Mouse (Mus musculus) cerebellum, adult 18-20 months (tissue): ENCODE results near the gene Hsdl1.

Experiments used
- DNase-seq, 2 experiments: peaks; one replicate each; pipeline ENCODE4 v3.0.0; 2021

Gene Hsdl1

DNA sequence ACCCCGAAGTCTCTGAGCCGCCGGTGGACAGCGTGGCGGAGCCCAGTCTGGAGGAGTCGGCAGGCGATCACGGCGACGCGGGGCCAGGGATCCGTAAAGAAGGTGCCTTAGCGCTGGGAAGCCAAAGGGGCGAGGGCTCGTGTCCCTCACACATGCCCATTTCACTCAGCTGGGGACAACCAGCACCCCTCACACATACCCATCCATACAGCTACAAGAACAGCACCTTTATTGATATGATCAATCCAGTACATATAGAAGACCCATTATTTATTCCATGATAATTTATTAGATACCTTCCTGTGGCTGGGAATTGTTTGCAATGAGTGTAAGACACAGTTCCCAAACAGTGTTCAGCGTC, 363 bp upstream of the Hsdl1 start:
- no peak for DNase-seq

DNA sequence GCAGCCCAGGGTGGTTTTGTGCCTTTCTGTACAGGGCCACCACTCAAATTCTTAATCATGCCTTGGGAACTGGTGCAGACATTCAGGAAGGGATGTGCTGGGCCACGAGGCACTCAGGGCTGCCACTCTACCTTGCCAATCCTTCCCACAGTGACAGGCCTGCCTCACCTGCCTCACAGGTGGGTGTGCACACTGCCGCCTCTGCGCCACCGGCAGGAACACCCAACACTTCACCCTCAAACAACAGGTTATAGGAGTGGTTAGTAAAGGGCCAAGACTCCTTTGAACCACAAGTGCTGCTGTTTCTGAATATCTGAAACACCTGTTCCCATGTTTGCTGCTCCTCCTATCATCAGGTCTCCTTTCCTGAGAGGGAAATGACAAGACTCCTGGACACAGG, 2.6 kb downstream of the Hsdl1 start:
- no peak for DNase-seq

DNA sequence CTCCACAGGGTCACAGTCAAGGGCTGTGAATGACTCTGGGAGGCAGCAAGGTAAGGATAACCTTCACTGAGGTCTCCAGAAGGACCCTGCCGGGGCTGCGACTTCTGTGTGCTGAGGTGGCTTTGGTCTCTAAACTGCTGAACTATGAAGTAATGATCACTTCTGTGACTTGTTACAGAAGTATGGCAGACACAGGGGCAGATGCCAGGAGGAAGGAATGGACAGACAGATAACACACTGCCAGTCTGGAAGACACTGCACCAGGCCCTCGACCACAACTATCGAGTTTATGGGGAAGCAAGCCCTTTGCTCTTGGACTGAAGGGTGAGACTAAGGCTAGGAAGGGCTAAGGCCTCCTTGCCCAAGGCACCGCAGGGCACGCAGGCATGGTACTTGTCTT, 3.8 kb downstream of the Hsdl1 start:
- DNase-seq, result no peak

DNA sequence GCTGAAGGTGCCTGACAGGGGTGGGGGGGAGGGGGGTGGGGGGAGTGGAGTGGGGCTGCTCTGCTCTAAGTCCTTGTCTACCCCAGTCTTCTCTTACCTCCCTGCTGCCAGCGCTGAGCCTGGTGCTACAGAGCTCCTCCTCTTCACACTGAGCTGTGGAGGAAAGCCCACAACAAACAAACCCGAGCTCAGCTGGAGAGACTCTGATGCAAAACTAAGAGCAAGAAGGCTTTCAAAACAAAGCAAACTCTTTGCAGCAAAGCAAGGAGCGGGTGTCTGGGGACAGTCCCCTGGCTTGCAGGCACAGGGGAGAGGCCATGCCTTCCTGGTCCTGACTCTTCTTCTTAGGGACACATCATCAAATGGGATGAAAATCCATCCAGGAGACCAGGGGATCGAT, 5.1 kb downstream of the Hsdl1 start:
- DNase-seq, result no peak

DNA sequence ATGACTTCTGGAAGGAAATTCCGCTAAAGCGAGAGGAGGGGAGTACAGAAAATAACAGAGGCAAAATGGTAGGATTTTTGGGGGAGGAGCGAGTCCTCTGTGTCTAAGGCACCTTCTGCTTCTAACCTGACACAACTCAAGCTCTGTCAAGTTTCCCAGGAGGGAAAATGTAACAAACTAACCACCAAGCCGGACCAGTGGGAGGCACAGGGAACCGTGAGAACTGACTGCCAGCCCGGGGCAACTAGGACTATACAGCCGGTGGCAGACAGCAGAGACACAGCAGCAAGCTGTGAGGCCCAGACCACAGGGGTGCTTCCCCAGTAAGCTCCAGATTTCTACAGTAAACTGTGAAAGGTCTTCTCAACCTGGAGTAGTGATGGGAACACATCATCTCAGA, 6.0 kb downstream of the Hsdl1 start:
- DNase-seq, result no peak

DNA sequence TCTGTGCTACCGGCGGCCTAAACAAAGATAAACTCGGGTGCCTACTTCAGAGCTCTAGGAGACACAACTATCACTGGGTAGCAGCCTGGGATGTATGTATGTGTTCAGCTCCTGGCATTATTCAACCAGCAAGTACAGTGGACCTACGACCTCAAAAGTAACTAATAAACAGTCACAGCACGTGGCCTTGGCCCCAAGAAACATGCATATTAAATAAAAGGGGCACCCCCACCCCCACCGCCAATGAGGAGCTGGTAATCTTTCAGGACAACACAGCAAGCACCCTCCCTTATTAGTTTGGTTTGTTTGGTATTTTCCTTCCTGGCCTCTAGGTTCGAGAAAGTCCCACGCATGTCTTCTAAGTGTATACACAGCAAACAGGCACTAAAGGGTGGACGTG, 6.7 kb downstream of the Hsdl1 start:
- DNase-seq, result no peak

DNA sequence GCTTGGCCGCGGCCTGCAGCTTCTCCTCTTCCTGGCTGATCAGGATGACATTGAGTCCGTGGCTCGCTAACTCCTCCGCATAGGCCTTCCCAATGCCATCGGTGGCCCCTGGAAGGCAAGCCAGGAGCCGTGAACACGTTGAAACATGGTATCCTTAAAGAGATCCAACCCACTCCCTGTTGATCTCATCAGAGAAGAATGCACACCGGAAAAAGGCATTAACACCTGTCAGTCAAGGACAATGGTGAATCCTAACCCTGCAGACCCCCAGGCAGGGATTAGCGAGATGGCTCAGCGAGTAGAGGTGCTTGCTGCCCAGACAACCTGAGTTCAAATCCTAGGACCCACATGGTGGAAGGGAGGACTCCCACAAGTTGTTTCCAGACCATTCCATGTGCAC, 8.6 kb downstream of the Hsdl1 start:
- no peak for DNase-seq

DNA sequence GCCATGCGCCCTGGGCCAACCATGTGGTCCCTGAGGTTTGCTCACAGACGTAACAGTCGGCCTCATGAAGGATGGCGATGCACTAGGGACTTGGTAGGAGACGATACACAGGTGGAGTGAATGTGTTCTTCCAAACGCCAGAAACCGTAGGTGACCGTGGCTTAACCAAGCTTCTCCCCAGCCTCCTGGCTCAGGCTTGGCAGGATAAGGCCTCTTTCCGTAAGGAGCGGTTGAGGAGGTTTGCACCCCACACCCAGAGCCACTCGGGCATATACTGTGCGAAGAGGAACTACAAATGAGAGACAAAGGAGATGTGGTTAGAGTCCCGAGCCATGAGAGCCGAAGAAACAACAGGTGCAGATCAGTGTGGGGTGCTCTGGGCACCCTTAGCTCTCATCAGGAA, 11.1 kb downstream of the Hsdl1 start:
- DNase-seq, result peak; percentile 28 to 31

DNA sequence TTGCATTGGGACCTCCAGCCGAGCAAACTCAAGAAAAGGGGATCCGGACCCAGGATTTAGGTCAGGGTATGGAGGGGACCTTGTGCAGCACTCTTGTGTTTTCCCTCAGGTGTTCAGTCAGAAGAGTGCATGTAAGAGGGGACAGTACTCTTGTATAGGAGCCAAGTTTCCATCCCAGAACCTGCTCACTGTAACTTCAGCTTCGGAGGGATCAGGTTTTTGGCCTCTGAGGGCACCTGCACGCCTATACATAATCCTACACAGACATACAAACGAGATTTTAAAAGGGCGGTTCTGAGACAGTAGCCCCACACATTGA, 15.6 kb downstream of the Hsdl1 start:
- no peak for DNase-seq

DNA sequence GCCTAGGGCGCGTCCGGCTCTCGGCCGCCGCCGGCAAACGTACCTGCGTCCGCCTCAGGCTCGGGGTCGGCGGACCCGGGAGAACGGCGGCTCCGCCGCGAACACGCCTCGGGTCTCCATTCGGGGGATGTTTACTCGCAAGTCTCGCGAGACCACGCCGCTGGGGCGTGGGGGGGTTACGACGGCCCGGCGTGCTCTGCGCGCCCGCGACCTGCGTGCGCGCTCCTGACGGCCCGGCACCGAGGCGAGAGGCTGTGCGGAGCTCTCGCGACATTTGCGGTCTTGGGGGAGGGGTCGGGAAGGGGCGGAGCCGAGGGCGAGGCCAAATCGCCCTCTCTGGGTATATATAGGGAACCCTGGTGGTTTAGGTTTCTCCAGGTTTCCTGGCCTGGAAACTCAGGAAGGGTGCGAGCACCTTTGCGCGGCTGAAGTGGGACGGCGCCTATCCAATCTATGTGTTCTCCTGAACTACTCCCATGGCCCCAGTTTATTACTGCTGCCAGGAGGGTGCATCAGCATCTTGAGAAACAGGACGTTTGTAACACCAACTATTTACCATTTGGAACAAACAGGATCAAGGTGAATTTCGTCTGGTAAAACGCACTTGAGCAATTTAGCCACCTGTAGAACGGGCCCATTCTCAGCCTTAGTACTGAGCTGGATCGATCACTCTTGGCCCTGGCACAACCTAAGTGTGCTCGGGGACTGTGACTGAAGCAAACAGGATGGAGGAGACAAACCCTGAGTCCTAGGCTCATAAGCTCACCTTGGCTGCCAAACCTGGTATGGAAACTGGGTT, 16.2 kb downstream of the Hsdl1 start, which contains the start of gene Mbtps1:
Gene Mbtps1, minus strand, starts transcription at position 133 of the 799 bp plus-strand sequence.
- DNase-seq, result peak; percentile 95 to 99

DNA sequence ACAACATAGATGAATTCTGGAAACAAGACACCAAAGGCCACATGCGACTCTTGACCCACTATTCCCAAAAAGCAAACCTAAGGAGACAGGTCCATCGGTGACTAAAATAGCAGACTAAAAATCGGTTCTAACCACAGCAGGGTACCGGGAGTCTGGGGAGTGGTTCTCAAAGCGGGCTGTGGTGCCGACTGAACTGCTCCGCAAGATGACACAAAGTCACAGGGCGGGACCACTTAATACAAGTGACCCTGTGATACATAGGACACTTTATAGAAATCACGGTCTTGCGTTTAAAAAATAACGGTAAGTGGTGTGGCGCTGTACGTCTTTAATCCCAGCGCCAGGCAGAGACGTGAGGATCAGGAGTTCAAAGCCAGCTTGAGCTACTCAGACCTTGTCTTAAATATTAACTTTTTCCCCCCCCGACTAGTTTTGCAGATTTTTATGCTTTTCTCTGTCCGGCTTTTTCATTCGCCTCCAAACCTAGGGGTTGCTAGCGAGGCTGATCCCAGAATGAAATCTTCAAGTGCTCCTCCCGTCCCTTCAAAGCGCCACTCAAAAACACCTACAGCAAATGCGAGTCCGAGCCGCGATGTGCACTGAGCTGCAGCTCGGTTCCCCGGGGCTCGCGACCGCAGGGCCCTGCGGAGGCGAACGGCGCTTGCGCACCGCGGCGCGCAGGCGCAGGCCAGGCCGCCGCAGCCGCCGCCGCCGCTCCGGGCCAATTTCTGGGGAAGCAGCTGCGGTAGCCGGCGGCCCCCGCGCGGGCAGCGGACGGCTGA, 17.0 kb downstream of the Hsdl1 start:
- DNase-seq, result peak in 1 of 2 experiments; percentile 71

DNA sequence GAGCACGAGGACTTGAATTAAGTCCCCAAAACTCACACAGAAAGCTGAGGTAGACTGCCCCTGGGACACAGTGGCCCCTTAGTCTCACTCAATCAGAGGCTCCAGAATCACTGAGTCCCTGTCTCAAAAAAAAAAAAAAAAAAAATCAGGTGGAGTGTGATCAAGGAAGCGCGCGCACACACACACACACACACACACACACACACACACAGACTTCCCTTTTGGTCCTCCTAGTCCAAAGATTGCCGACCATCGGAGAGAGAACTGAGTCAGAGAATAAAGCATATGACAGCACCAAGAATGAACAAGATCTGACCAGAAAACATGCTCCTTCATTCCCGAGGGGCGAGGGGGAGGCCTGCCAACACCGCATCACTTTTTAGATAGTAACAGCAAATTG, 17.9 kb downstream of the Hsdl1 start:
- no peak for DNase-seq

DNA sequence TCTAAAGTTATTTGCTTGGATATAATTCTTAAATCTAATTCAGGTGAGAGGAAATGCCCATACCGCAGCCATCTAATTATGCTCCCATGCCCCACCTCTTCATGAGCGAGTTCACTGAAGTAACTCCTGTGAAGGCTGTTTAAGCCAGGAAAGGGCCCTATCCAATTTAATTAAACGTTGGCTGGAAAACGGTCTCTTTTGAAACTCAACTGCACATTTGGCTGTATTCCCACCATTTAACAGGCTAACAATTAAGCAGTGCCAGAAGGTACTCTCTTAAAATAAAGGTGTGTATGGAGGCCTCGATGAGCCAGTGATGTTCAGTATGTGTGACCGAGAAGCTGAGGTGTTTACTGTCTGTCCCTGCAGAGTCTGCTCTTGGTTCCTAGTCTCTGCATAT, 19.1 kb downstream of the Hsdl1 start:
- no peak for DNase-seq

DNA sequence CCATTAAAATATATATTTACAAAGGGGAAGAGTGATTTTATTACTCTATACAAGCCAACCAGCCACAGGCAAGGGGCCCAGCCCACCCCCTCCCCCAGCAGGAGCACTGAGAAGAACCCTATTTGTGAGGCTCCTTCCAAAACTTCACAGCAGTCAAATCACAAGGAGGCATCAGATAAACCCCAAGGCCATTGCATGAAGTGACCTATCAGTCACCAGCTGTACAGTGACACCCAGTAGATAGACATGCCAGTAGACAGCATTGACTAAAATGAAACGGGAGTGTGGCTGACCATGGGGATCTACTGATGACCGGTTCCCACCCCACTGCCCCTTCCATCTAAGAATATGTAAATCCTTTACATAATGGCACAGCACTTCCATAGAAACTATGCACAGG, 22.0 kb downstream of the Hsdl1 start:
- DNase-seq, result no peak

DNA sequence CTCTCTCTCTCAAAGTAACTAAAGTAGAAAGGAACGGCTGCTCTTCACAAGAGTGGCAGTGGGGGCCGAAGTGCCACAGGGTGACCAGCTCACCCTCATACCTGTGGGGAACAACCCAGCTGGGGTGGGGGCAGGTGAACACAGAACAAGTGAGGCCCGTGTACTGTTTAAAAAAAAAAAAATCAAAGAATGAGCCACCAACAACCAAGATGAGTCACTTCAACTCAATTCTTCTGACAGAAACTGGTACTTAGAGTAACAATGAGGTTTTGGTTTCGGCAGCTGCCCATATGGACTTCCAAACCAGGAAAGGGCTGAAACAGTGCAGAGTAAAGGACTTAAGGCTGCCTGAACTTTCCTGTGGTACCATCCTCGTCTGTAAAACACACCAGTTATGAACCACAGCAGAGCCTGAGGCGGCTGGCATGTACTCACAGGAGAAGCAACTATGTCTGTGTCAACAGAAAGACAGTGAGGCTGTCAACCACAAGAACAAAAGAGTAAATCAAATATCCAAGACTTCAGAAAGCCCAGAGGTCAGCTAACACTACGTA, 26.3 kb downstream of the Hsdl1 start:
- no peak for DNase-seq

DNA sequence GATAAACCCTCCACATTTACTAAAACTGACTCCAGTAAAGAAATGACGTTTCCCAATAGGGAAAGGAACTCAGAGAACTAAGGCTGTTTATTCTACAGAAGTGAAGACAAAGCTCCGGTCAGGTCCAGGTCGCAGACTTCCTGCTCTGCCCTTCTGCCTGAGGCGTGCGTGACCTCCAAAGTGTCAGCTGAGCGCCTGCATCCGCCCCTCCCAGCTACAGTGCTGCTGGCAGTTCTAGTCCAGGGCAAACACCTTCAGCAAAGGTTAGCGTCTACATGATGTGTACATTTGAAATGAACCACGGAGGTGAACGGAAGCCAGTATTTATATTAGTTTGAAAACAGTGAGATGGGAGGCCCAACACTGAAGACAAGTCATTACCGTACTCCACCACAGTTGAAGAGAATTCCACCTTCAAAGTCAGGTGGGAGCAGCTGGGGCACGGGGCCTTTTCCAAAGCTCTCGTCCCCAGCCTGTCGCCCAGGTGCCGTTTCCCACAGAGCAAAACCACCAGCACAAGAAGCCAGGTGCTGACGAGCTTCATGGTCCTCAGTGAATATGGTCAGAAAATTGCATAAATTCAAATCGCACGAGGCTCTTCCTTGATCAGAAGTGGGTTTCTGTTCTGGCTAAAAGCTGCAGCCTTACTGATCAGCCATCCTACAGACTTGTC, 27.8 kb downstream of the Hsdl1 start:
- DNase-seq, result no peak

DNA sequence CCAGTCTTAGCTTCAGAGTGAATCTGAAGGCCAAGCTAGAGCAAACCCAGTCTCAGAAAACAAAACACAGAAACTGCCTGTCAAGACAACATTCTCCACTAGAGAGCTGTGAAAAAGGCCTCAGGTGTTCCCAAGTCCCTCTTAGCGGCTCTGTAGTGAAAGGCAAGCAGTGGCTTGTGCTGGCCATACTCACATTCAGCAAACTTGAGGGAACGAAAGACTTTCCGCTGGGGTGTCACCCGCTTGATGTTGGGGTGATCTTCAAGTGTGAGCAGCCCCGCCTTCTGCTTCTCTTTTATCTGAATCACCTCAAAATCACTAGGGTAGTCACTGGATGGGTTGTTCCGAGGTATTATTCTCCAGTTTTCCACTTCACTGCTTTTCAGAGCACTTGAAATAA, 29.2 kb downstream of the Hsdl1 start:
- DNase-seq, result no peak

DNA sequence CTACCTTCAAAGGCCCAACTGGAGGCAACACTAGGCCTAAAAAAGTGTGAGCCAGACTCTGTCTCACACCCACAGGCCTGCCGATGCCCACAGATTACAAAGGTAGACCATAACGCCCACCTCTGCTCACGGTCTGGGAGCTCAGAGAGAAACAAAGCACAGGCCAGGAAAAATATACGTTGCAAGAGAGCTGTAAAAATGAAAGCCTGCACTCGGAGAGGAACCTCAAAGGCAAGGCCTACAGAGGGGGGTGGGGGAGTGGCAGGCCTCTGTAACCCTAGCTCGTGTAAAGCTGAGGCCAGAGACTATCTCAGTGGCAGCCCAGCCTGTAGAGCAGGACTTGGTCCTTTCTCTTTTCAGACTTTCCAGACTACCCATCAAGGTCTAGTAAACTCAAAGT, 29.8 kb downstream of the Hsdl1 start:
- no peak for DNase-seq

DNA sequence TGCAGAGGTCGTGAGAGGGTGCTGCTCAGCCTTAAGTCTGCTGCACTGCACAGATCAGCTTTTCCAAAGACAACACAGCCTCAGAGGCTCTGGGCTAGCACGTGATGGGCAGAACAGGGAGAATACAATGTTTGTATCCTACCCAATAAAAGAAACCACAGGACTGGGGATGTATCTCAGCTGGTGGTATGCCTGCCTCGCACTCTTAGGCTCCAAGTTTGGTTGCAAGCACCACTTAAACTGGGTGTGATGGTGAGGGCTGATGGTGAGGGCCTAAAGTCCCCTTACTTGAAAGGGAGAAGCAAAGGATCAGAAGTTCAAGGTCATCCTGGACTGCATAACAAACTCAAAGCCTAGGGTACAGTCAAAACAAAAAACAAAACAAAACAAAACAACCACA, 30.4 kb downstream of the Hsdl1 start:
- no peak for DNase-seq

DNA sequence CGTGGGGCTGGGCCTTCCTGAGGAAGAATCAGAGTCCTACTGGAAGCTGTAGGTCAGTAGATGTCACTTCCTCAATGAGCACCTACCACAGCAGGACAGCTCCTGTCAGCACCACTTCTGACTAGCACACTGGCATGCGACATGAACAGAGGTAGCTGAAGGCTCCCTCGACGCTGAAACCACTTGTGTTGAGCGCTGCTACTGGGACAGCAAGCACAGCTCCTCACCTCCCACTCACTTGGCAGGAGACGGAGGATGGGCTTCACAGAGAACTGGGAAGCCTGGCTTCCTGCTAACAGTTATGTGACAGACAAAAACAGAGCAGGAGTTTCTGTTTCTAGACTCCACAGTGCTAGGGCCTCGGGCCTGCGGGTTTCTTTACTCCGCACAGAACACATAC, 43.0 kb downstream of the Hsdl1 start:
- no peak for DNase-seq

DNA sequence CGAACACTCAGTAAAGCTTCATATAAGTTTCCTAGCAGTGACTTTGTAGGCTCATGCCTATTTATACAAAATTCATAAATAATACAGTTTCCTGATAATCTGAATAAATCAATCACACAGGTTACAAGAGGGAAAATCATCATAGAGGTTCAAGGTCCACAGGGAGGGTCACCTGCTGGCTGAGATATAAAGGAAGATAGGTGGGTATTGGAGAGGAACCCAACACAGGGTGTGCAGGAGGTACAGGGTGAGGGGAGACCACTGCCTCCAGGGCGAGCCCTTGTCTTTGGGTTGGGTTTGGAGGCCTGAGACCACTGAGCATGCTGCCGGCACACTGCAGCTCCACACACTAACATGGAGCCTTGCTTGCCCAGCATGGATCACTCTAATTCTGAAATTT, 43.6 kb downstream of the Hsdl1 start:
- DNase-seq, result no peak

DNA sequence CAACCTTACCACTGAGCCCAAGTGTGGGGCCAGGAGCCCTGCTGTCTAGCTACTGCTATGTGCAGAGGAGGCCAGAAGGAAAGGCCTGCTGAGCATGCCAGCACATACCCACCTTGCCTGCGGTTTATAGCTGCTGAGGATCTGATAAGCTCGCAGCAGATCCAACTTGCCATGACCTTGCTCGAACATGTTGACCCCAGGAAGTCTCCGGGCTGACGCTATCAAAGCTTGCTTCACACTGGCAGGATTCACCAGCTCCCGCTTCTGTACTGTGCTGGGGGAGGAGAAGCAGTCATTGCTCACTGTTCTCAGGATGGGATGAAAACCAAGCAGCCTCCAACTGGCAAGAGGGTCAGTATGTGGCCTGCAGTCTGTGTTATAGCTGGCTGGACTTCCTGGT, 44.0 kb downstream of the Hsdl1 start:
- DNase-seq, result no peak

DNA sequence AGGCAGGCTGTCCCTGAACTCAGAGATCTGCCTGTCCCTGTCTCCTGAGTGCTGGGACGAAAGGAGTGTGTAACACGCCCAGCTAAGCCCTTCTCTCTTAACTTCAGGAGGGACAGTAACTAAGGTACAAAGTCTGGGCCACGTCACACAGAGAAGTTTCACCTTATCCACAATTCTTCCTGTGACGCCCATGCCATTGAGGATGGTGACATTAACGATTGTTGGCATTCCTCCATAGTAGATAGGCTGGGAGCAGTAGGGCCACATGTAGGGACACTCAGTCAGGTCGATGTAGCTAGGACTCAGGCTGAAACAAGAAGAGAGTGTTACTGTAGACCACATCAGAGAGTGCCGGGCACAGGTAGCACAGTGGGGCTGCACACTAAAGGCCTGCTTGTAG, 46.2 kb downstream of the Hsdl1 start:
- no peak for DNase-seq

DNA sequence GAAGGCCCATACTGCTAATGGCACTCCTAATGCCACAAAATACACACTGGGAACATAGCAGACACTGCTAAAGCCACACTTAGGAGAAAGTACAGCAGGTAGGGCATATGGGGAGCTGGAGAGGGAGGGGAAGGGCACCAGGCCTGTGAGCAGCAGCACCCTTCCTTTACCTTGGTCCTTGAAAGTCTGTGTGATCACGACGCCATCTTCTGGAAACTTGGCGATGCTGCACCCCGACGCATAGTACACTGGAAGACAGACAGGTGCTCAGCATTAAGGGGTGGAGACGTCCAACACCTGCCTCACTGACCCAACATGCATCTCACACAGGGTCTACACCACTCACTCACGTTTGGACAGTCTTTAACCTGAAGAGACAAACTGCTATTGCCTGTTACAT, 54.9 kb downstream of the Hsdl1 start:
- DNase-seq, result no peak
